Mouse (Mus musculus) CH12.LX (cell line): ENCODE results near the gene Map2k1.

Experiments
- CHD1 ChIP-seq: IDR thresholded peaks from 2 replicates; pipeline ENCODE4 v1.6.1; 2012; ENCODE audit warnings: low read depth, low read length, improper control_type of control experiment, inconsistent platforms
- CTCF ChIP-seq, 2 experiments: IDR thresholded peaks in 1 of 2; conservative IDR thresholded peaks in 1 of 2; 2 replicates each; pipeline ENCODE4 v1.5.1; 2011 to 2012; ENCODE audit warnings: low read depth in 2 of 2, low read length in 2 of 2, improper control_type of control experiment in 1 of 2, inconsistent platforms in 1 of 2, mild to moderate bottlenecking in 1 of 2, moderate library complexity in 1 of 2
- EP300 ChIP-seq: IDR thresholded peaks from 2 replicates; pipeline ENCODE4 v1.6.1; 2011; ENCODE audit warnings: low read length, improper control_type of control experiment
- MAZ ChIP-seq: IDR thresholded peaks from 2 replicates; pipeline ENCODE4 v1.6.1; 2012; ENCODE audit warnings: low read depth, mild to moderate bottlenecking, inconsistent platforms, low read length, improper control_type of control experiment, moderate library complexity
- POLR2A ChIP-seq: IDR thresholded peaks from 2 replicates; pipeline ENCODE4 v1.6.1; 2011; ENCODE audit warnings: low read depth, mild to moderate bottlenecking, improper control_type of control experiment, low read length
- TBP ChIP-seq: conservative IDR thresholded peaks from 2 replicates; pipeline ENCODE4 v1.6.1; 2011; ENCODE audit warnings: low read depth, low read length, improper control_type of control experiment

GRCm38 (mm10) chr9:64216090-64216489, 37.3 kb downstream of the Map2k1 start:
- TF ChIP-seq EP300 (no peak), POLR2A (no peak), TBP (no peak), MAZ (no peak), CHD1 (no peak), CTCF (conservative IDR thresholded peaks at IDR 0.05 in 1 of 2, IDR thresholded peaks at IDR 0.05 in 1 of 2; ENCODE audit: low read depth in 2 of 2, low read length in 2 of 2) (no peak)
